Mouse (Mus musculus) cerebellum, adult 11 months (tissue): ENCODE measurements around the gene Gm20738.
"Not testable (repeated sequence)": the region's sequence is repeated elsewhere in the genome, so short reads cannot be mapped to it uniquely, and the experiment has no call there.

ENCODE experiments used
- DNase-seq: peaks from one replicate; pipeline ENCODE4 v3.0.0; 2022

Gene Gm20738

DNA sequence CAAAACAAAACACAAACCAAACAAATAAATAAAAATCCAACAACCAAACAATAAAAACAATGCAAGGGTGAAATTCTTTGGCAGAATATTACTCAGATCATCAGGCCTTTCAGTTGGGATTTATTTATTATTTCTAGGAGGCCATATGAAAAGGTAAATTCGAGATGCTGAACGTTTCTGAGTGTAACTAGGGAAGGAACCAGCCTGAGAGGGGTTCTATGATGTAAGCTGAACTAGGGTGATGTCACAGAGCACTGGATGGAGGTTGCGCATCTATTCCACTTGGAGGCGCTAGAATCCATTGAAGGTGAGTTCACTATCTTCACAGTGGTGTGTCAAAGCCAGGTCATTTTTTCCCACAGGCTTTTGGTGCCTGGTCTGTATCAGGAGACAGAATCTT, at the start of gene Gm20738:
TSS of gene Gm20738 (plus strand) at position 301 of the 400 bp plus-strand sequence.
- not testable (repeated sequence) for DNase-seq
